ENCODE assay signal across 9 mouse cellular contexts in genomic region chr8:88576351-88577142, GRCm38 (mm10). TPM values are rescaled to one million over a fixed set of nuclear protein-coding genes. Genes with fewer than 3 reads are reported as not detected.
DNase-seq lines count a peak whose midpoint lies in the region; ATAC-seq and TF ChIP-seq lines count a peak whose summit lies in the region.
"Had no signal": no experiment of that assay in that cellular context is flagged by ENCODE, and none has a peak within 500 bp of the region (broad histone marks: within the 10 kb centered on the region; RNA-seq: fewer than 3 reads in every experiment).

No protein-coding gene starts in this region.

- H3K4me3 ChIP-seq in layer of hippocampus, adult 2 months = no peak overlapping the region
- no peak overlapping the region for H3K4me3 ChIP-seq in intestine, postnatal 0 days (ENCODE audit: low read depth, low read length)
- no peak overlapping the region for H3K4me3 ChIP-seq in thymus, adult 2 months (ENCODE audit: control insufficient read depth, insufficient read depth, low read length)

- H3K9me3 ChIP-seq in intestine, postnatal 0 days (ENCODE audit: control insufficient read depth) = no peaks in the 10 kb centered on the region

- H3K4me1 ChIP-seq in intestine, postnatal 0 days (replicated peaks; ENCODE audit: control insufficient read depth, insufficient read depth, low read length) = no peaks in the 10 kb centered on the region
- H3K4me1 ChIP-seq in thymus, adult 2 months (replicated peaks; ENCODE audit: control insufficient read depth, insufficient read depth, low read length) = no peaks in the 10 kb centered on the region

- 0 out of 2 replicates have a peak overlapping the region, but pooled peaks have one; percentile 14 for H3K27ac ChIP-seq in layer of hippocampus, adult 2 months
- H3K27ac ChIP-seq in intestine, postnatal 0 days (ENCODE audit: low read depth, low read length) = peak overlapping the region; percentile 60; the same call in 1 of the 2 replicates
- H3K27ac ChIP-seq in thymus, adult 2 months (ENCODE audit: control insufficient read depth, insufficient read depth, low read length) = no peak overlapping the region

- no peaks in the 10 kb centered on the region for H3K27me3 ChIP-seq in intestine, postnatal 0 days (replicated peaks; ENCODE audit: control insufficient read depth, insufficient read depth, low read length)
- H3K27me3 ChIP-seq in thymus, adult 2 months (ENCODE audit: control insufficient read depth, insufficient read depth, low read length) = no peaks in the 10 kb centered on the region

- no peaks in the 10 kb centered on the region for H3K36me3 ChIP-seq in intestine, postnatal 0 days (ENCODE audit: control insufficient read depth, insufficient read depth)
- no peaks in the 10 kb centered on the region for H3K36me3 ChIP-seq in thymus, adult 2 months (ENCODE audit: control insufficient read depth, insufficient read depth, low read length)

- WGBS in intestine, postnatal 0 days = 60% methylated on average over 10 of the region's 10 CpGs
- WGBS in thymus, adult 2 months = 90% methylated on average over 10 of the region's 10 CpGs

- no peak overlapping the region for H3K9ac ChIP-seq in intestine, postnatal 0 days (ENCODE audit: low read depth, low read length)

- peak in 1 of 2 experiments; percentile 33 for DNase-seq in layer of hippocampus, adult 2 months (ENCODE audit: low spot score in 2 of 2)
- no peak for DNase-seq in layer of hippocampus, adult 9-10 months (ENCODE audit: low spot score)
- DNase-seq in gastrocnemius, postnatal 14 days = peak; percentile 64
- DNase-seq in lung, postnatal 14 days = peak; percentile 68
- DNase-seq in thymus, adult 2 months = no peak
- no peak for DNase-seq in embryo, embryonic 10.5 days (ENCODE audit: low spot score)

- TF ChIP-seq CTCF in layer of hippocampus, adult 2 months (conservative IDR thresholded peaks at IDR 0.05) = no peak
- TF ChIP-seq CTCF in intestine, postnatal 0 days (IDR thresholded peaks at IDR 0.05; ENCODE audit: low read depth) = no peak
- no peak for TF ChIP-seq CTCF in thymus, adult 2 months (IDR thresholded peaks at IDR 0.05; ENCODE audit: borderline replicate concordance, control insufficient read depth, extremely low read depth, insufficient read depth, low read length, poor library complexity)

- TF ChIP-seq POLR2A in thymus, adult 2 months (IDR thresholded peaks at IDR 0.05; ENCODE audit: control insufficient read depth, extremely low read depth, insufficient read depth, low read length, poor library complexity) = no peak

- intact Hi-C loops in gastrocnemius, postnatal 14 days (cut with DNase I; ENCODE audit: low total_unique reads) = no loop called here

- peak; percentile 38; the same call in 1 of the 2 replicates for ATAC-seq in intestine, postnatal 0 days
- no peak for ATAC-seq in megakaryocyte, adult 5-6 weeks (ENCODE audit: poor library complexity, severe bottlenecking)

- no peak overlapping the region for H3K4me2 ChIP-seq in intestine, postnatal 0 days (replicated peaks; ENCODE audit: low read depth)

RNA-seq across cellular contexts. Expression of gene Nkd1, which starts 55.4 kb away (rescaled TPM):
- total RNA-seq in layer of hippocampus, adult 2 months (2021) = 10 to 100 TPM in 1 of 2 experiments, 1 to 10 TPM in 1; 8.8 to 10.1 TPM
- total RNA-seq in gastrocnemius, postnatal 14 days (2021) = 1 to 10 TPM; 3.1 to 4.5 TPM
- polyA plus RNA-seq in intestine, postnatal 0 days (2015; fragmentation: Nextera tagmentation; extraction: Ambion mirVana) = 24.5 and 26.2 TPM in 2 replicates
- polyA plus RNA-seq in thymus, adult 2 months (2012; rRNA removed) = 3.0 and 3.4 TPM in 2 replicates
- not detected in 2 replicates for total RNA-seq in megakaryocyte, adult 5-6 weeks (2015)
- total RNA-seq in megakaryocyte, adult 5-6 weeks (2017) = 0.07 TPM in 1 of 2 replicates, not detected in the other
- total RNA-seq: MEL had no signal

RNA-seq across cellular contexts. Expression of gene Snx20, which starts 59.4 kb away (rescaled TPM):
- 1 to 10 TPM; 1.4 to 2.0 TPM for total RNA-seq in layer of hippocampus, adult 2 months (2021)
- under 1 TPM; 0.23 to 0.40 TPM for total RNA-seq in gastrocnemius, postnatal 14 days (2021)
- 37.1 and 41.6 TPM in 2 replicates for polyA plus RNA-seq in intestine, postnatal 0 days (2015; fragmentation: Nextera tagmentation; extraction: Ambion mirVana)
- polyA plus RNA-seq in thymus, adult 2 months (2012; rRNA removed) = 52.3 and 69.5 TPM in 2 replicates
- total RNA-seq in megakaryocyte, adult 5-6 weeks (2015) = 60.5 and 64.6 TPM in 2 replicates
- 71.3 and 73.0 TPM in 2 replicates for total RNA-seq in megakaryocyte, adult 5-6 weeks (2017)

Comparison
In these comparisons a context has a peak if more than half of its experiments do, and no peak if none do; other contexts are left out.
1. DNase-seq: peak in gastrocnemius, postnatal 14 days (single experiment) and lung, postnatal 14 days (single experiment); none in layer of hippocampus, adult 9-10 months (single experiment), thymus, adult 2 months (single experiment) and embryo, embryonic 10.5 days (single experiment).
2. RNA of gene Snx20, which starts 59.4 kb away (total RNA-seq): 60.5 to 73.0 TPM in megakaryocyte, adult 5-6 weeks; 1.4 to 2.0 TPM in layer of hippocampus, adult 2 months and 0.23 to 0.40 TPM in gastrocnemius, postnatal 14 days; every median in the first group is over 10 times any median in the second.